Mouse (Mus musculus) cerebellum, adult 2 months (tissue): ENCODE results near the gene Gcm2.

Source experiments
- CTCF ChIP-seq: fragments of 200-500 bp; IDR thresholded peaks from 2 replicates; pipeline ENCODE4 v1.5.1; 2011; ENCODE audit warnings: low read depth, mild to moderate bottlenecking, control low read depth, low read length, moderate library complexity, borderline replicate concordance; ENCODE audit not compliant: insufficient read depth
- POLR2A ChIP-seq: fragments of 200-500 bp; IDR thresholded peaks from 2 replicates; pipeline ENCODE4 v1.6.1; 2011; ENCODE audit warnings: low read length, control low read depth, borderline replicate concordance; ENCODE audit not compliant: insufficient read depth

DNA sequence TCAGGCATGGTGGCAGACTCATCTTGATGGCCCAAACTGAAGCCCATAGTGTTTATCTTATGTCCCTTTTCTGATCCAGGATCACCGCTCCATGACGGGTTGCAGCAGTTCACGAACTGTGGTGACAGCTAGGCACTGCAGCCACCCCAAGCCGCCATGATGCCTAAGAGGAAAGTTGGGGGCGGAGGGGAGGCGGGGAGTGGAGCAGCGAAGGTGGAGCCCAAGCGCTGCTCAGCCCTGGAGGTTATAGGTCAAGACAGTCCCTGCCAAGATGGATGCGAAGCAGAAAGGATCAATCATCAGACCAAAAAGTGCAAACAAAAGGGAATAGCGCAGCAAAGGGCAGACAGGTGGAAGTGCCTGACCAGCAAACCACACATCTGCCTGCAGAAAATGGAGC is 19.6 kb downstream of the Gcm2 start:
- no peak for TF ChIP-seq CTCF
- no peak for TF ChIP-seq POLR2A
